Mouse (Mus musculus) small intestine, adult 2 months (tissue): Measurements from ENCODE around the gene Cisd3.

Source experiments
- CTCF ChIP-seq: fragments of 200-500 bp; IDR thresholded peaks from 2 replicates; pipeline ENCODE4 v1.5.1; 2012; ENCODE audit warnings: low read depth, mild to moderate bottlenecking, control low read depth, inconsistent platforms, low read length, moderate library complexity, mixed read lengths; ENCODE audit not compliant: insufficient replicate concordance, insufficient read length; ENCODE audit errors: extremely low read depth
- POLR2A ChIP-seq: fragments of 200-500 bp; IDR thresholded peaks from 2 replicates; pipeline ENCODE4 v1.6.1; 2012; ENCODE audit warnings: low read depth, mild to moderate bottlenecking, control low read depth, inconsistent platforms, low read length, moderate library complexity

- TF ChIP-seq CTCF = no peak
- TF ChIP-seq POLR2A = no peak
Observed at GRCm38 (mm10) chr11:97723709-97724108, 38.1 kb downstream of the Cisd3 start.
